Mouse (Mus musculus): ENCODE results near the gene Tceanc.
"Not testable (repeated sequence)": the region's sequence is repeated elsewhere in the genome, so short reads cannot be mapped to it uniquely, and the experiment has no call there.

Gene Tceanc

GRCm38 (mm10) chrX:166518345-166518744 is at the start of gene Tceanc:
Gene Tceanc, minus strand, starts transcription at chrX:166518567.
- DNase-seq (ENCODE audit: inconsistent ontology term) = peak; percentile 33

GRCm38 (mm10) chrX:166565983-166566382 is 47.6 kb upstream of the Tceanc start:
- no peak for DNase-seq (ENCODE audit: inconsistent ontology term)

GRCm38 (mm10) chrX:166565401-166565800 is 47.0 kb upstream of the Tceanc start:
- no peak for DNase-seq (ENCODE audit: inconsistent ontology term)

- DNase-seq (ENCODE audit: inconsistent ontology term) = no peak
These were observed 46.5 kb upstream of the Tceanc start for GRCm38 (mm10) chrX:166564900-166565299.

- peak; percentile 1 for DNase-seq (ENCODE audit: inconsistent ontology term)
These were observed 41.0 kb upstream of the Tceanc start for GRCm38 (mm10) chrX:166559333-166559732.

GRCm38 (mm10) chrX:166552355-166552754 is 34.0 kb upstream of the Tceanc start:
- no peak for DNase-seq (ENCODE audit: inconsistent ontology term)

- no peak for DNase-seq (ENCODE audit: inconsistent ontology term)
These were observed 28.1 kb upstream of the Tceanc start for GRCm38 (mm10) chrX:166546495-166546894.

GRCm38 (mm10) chrX:166535138-166535537 is 16.8 kb upstream of the Tceanc start:
- no peak for DNase-seq (ENCODE audit: inconsistent ontology term)

- no peak for DNase-seq (ENCODE audit: inconsistent ontology term)
These were observed 15.1 kb upstream of the Tceanc start for GRCm38 (mm10) chrX:166533432-166533831.

GRCm38 (mm10) chrX:166531671-166532070 is 13.3 kb upstream of the Tceanc start:
- DNase-seq (ENCODE audit: inconsistent ontology term) = no peak

GRCm38 (mm10) chrX:166528126-166528525 is 9.8 kb upstream of the Tceanc start:
- DNase-seq (ENCODE audit: inconsistent ontology term) = no peak

GRCm38 (mm10) chrX:166525637-166526315 is 7.4 kb upstream of the Tceanc start:
- no peak for DNase-seq (ENCODE audit: inconsistent ontology term)

GRCm38 (mm10) chrX:166520782-166521181 is 2.4 kb upstream of the Tceanc start:
- DNase-seq (ENCODE audit: inconsistent ontology term) = no peak

GRCm38 (mm10) chrX:166516631-166517030 is 1.7 kb downstream of the Tceanc start:
- DNase-seq (ENCODE audit: inconsistent ontology term) = no peak

- no peak for DNase-seq (ENCODE audit: inconsistent ontology term)
These were observed 2.4 kb downstream of the Tceanc start for GRCm38 (mm10) chrX:166515923-166516322.

GRCm38 (mm10) chrX:166514035-166514434 is 4.3 kb downstream of the Tceanc start:
- DNase-seq (ENCODE audit: inconsistent ontology term) = not testable (repeated sequence)

- DNase-seq (ENCODE audit: inconsistent ontology term) = no peak
These were observed 6.3 kb downstream of the Tceanc start for GRCm38 (mm10) chrX:166512071-166512470.

- DNase-seq (ENCODE audit: inconsistent ontology term) = no peak
These were observed 7.3 kb downstream of the Tceanc start for GRCm38 (mm10) chrX:166511107-166511506.

GRCm38 (mm10) chrX:166509761-166510738 is 8.3 kb downstream of the Tceanc start:
- DNase-seq (ENCODE audit: inconsistent ontology term) = peak; percentile 97

- no peak for DNase-seq (ENCODE audit: inconsistent ontology term)
These were observed 13.9 kb downstream of the Tceanc start for GRCm38 (mm10) chrX:166504421-166504820.

- DNase-seq (ENCODE audit: inconsistent ontology term) = no peak
These were observed 18.7 kb downstream of the Tceanc start for GRCm38 (mm10) chrX:166499496-166500190.

- DNase-seq (ENCODE audit: inconsistent ontology term) = no peak
These were observed 20.6 kb downstream of the Tceanc start for GRCm38 (mm10) chrX:166497771-166498170.
